Mouse (Mus musculus): ENCODE measurements at regions not wholly inside any gene's neighbourhood (a gene's known extent, or its start where the extent isn't known, plus 50 kb on each side); places are given as distances from the start of the nearest gene placed in this dataset.

DNA sequence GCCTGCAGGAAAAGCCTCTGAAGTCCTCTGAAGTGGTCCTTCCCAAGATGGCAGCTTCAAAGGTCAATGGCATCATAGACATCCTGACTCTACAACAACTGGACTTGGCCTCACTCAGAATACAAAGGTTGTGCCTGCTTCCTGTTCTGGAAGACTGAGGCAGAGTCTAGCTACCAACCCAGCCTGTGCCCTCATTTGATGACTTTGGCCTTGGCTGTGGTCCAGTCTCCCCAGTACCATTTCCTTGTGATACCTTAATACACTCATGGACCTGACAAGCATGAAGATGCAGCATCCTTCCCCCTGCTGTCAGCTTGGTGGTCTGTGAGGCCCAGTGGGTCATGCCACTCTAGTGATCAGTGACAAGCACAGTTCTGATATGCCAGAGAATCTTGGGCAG lies 130.6 kb downstream of the Gm4791 start:
- DNase-seq (ENCODE audit: low spot score in 2 of 2) = no peak

DNA sequence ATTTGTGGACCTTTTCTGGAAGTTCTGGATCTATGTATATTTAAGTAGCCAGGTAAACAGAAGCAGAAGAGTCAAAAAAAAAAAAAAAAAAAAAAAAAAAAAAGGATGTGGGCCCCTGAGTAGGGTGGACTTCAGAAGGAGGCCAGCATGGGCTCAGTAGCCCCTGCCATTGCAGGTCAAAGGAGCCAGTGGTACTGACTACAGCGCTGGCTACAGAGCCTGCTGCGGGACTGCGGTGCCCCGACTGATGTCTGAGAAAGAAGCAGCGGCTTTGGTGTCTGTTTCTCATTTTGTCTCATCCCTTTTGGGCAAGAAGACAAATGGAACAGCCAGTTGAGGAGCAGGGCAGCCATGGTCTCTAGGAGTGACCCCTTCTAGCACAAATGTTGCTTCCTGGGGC lies 134.9 kb downstream of the Gm4791 start:
- DNase-seq (ENCODE audit: low spot score in 2 of 2) = no peak

DNA sequence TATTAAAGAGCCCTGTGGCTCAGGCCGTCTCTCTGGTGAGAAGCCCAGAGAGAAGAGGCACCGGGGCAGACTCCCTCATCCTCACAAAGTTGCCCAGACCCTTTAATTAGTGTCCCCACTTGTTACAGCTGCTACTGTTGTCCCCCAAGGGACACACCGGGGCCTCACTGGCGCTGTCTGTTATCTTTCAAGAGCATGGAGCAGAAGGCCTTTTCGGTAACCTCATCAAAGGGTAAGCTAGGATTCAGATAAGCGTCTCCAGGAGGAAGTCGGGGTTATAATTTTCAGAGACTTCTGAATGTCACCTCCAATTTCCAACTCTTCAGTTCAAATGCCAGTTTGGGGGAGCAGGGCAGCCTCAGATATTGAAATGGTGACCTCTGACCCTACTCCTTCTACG lies 135.3 kb downstream of the Gm4791 start:
- DNase-seq (ENCODE audit: low spot score in 2 of 2) = no peak

DNA sequence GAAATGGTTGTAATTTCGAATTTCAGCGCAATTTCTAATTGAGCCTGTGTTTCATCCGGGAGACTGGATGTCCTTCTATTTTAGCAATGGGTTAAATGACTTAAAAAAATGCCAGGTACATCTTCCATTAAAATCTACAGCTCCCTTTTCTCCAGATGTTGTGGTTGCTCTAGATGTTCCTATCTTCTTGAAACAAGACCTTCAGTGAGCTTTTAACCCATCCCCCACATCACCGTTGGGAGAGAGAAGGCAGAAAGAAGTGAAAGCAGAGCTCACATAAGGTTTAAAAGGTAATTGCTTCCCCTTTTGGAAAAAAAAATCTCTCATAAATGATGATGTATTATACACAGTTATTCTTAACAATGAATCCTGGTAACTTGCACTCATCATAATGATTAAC lies 135.9 kb downstream of the Gm4791 start:
- DNase-seq (ENCODE audit: low spot score in 2 of 2) = no peak

DNA sequence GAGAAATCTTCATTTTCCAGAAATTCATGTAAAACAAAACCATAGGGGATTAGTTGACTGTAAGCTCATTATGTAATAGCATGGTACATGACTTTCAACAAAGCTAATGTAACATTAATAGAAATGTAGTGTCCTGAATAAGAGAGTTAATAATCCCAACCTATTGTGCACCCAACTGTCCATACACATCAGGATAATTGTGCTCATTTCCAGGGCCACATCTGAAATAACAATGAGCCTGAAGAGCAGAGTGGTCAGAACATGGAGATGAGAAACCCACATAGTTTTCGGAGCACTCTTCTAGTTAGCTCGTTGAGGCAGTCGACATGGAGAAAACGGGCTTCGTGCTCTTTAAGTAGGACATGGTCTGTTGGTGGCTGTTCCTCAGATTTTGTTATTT lies 138.1 kb downstream of the Gm4791 start:
- DNase-seq (ENCODE audit: low spot score in 2 of 2) = no peak

DNA sequence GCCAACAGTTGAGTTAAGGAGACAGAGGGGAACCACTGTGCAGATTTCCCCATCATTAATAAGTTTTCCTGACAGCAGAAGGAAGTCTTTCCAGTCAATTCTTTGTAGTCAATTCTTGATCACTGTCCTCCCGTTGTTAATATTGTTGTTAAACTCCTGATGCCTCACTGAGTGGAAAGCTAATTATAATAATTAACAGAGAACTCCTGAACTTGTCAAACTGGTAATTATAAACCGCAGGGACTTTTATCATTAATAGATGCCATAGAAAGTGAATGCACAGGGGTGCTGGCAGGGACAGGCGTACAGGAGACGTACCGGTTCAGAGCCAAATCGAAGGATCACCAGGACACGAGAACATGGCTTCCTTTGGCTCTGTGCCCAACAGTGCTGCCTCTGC lies 154.9 kb downstream of the Gm4791 start:
- DNase-seq (ENCODE audit: low spot score in 2 of 2) = no peak

DNA sequence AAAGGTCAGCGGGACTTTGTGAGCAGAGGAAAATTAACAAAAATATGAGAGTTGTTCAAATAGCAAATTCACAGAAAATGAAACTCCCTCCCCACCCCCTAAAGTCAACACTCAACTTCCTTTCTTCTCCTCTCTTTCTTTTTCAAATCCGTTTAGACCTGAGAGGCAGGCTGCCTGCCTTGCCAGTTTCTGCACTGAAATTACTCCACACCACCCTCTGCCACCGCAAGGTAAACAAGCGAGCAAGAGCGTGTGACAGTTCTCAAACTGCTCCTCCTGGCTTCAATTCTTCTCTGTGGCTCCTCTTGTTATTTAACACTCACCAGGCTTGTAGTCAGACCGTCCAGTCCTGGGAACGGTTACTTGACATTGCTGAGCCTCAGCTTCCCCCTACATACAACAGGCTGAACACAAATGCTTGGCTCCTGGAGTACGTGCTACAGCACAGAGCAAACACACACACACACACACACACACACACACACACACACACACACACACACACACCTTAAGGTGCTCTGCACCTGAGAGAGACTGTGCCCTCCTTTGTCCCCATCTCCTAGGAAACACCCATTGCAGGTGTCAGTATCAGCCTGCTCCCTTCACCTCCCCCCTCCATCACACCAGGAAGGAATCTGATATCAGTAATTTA lies 167.1 kb downstream of the Gm4791 start:
- no peak for DNase-seq (ENCODE audit: low spot score in 2 of 2)

DNA sequence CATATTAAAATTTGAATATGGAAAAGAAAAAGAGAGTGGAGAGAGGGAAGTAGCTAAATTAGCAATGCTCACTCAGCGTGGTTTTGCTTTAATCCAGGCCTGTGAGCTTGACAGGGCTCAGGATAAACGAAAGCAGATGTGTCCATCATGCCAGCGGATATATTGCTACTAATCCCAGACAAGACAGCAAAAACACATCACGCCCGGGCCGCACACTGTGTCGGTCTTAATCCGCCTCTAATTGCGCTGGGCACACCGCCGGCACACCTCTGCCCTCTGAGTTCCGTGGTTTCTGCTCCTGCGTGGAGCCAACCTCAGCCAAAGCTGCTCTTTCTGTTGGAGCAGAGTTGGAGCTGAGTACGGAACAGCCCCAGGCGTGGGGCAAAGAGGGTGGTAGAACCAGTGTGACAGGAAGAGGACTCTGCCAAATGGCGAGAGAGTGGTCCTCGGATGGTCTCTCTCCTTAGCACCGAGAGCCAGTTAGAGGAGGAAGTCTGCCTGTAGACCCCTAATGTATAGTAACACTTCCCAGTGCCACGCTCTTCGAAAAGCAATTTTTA lies 169.2 kb downstream of the Gm4791 start:
- no peak for DNase-seq (ENCODE audit: low spot score in 2 of 2)

DNA sequence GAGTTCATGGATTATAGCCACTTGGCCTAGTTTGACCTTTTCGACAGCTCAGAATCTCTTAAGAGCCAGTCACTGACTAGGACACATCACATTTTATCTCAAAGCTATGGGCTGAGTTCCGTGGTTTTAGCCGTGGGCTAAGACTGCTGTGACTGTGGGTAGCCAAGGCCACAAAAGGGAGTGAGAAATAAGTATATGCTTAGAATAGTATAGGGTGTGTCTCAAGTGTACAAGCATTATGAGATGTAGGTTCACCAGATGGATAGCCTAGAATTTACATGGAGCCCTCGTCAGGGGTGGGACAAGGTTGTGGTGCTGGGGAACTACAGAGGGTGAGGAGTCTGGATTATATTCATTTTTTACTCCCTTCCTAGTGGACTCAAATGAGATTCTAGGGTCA lies 177.5 kb downstream of the Gm4791 start:
- no peak for DNase-seq (ENCODE audit: low spot score in 2 of 2)

DNA sequence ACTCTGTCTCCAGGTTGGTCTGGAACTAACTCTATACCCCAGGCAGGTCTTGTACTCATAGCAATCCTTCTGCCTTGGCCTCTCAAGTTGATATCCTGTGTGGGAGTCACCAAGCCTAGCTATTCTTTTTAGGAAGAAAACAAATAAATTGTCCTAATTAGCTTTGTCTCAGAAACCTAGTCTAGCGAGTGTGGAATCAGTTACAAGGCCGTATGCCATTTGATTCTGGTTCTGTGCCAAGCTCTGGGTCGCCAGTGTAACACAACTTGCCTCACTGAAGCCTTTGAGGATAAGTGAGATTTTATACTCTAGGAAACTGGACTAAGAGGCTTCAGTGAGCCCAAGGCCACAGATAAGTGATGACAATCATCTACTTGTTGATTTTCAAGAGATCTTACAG lies 219.6 kb downstream of the Gm4791 start:
- no peak for DNase-seq (ENCODE audit: low spot score in 2 of 2)

DNA sequence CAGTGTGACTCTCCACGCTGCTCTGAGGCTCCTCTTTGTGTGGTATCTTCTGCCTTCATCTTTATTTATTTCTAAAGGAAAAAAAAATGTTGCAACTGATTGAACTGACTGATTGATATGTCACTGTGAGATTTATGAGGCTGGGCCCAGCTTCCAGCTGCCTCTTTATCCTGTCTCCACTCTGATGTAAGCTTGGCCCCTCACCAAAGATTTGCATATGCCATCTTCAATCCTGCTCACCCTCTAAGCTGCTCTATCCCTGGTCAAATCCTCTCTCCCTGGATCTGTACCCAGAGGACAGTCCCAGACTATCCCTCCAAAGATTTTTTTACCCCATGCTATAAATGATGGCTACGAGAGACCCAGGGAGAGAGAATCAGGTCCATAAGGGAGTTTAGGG lies 225.0 kb downstream of the Gm4791 start:
- no peak for DNase-seq (ENCODE audit: low spot score in 2 of 2)

DNA sequence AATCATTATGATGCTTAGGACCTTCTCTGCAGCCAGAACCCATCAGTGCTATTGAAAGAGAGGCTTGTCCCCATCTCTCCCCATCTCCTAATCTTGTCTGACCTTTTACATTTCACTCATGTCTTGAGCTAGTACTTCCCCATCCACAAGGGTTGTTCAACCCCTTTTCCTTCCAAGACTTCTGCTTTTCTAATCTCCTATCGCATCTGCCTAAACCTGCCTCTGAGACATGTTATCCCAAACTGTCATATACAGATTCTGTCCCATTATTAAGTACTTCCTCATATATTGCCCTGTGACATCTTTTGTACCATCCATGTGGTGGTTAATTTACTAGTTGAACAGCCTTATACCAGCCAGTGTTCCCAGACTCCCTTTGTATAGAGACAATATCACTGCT lies 225.7 kb downstream of the Gm4791 start:
- DNase-seq (ENCODE audit: low spot score in 2 of 2) = no peak

DNA sequence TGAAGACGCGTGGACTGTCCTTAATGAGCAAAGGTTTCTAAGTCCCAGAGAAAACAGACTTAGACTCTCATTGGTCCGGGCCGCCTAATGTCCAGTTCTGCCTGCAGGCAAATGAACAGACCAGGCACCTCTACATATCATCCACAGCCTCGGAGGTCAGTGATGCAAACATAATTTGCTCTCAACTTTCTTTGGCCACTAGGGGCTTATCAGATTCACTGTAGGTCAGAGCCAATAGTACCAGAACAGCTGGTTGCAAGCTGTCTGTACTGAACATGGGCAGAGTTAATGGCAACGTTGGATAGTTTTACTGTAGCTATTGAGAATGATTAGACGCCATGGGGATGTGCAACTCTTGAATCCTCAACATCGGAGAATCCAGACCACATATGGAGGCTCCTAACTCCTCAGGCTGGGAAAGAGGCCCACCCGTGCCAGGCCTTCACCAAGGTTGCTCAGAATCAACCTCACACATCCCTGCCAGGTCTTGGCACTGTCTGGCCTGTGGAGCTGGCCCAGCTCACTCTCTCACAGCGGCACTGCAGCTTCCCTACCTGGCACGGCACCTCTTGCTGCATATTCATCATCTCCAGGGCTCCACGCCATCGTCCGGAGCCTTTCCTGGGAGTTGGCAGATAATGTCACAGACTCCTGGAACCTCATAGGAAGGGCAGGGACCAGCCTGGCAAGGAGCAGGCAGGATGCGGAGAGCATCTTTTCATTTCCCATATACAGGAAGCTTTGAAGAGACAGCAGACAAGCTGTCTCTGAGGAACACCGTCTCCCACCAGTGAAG lies 228.1 kb downstream of the Gm4791 start:
- no peak for DNase-seq (ENCODE audit: low spot score in 2 of 2)

DNA sequence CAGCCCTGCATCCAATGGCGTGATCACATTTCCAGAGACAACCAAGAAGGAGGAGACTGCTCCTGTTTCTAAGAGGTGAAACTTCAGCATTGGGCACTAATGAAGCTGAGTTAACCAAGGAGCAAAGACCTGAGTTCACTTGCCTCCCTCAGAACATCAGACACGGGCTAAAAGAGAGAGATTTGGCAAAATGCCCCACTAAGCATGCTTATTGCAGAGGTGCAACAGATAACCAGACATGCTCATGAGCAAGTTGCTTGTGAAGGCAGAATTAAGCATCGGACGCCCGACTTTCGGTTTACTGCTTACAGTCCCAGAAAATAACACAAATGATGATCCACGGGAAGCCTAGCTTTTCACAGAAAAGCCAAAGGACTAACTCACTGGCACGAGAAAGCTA lies 228.8 kb downstream of the Gm4791 start:
- DNase-seq (ENCODE audit: low spot score in 2 of 2) = no peak

DNA sequence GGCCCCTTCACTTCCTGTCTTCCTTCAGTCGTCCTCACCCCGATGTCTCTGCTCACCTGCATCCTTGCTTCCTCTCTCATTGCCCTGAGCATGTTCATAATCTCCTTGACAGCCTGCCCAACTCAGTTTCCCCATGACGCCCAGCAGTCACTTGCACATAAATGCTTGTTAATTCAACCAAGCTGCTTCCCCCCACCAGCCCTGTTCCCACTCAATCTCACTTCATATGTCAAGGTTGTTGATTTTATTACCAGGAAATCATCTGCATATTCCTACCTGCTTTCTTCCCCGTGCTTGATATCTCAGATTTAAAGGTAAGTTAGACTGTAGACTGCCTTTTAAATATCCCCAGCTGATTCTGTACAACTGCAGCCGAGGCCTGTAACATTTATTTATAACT lies 230.2 kb downstream of the Gm4791 start:
- DNase-seq (ENCODE audit: low spot score in 2 of 2) = no peak

DNA sequence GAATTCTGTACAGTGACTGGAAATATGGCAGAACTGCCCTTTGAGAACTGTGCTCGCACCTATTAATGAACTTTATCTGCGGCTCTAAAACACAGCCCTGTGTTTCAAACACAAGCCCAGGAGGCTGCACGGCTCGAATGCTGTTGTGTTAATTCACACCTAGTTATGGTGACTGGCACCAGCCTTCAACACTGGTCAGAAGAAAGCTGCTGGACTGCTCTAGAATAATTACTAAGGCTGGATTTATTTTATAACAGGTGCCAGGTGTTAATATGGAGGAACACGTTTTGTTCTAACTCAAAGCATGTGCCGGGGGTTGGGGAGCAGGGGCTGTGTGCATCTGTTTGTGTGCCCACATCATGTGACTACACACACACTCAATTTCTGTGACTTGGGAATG lies 230.8 kb downstream of the Gm4791 start:
- DNase-seq (ENCODE audit: low spot score in 2 of 2) = no peak

DNA sequence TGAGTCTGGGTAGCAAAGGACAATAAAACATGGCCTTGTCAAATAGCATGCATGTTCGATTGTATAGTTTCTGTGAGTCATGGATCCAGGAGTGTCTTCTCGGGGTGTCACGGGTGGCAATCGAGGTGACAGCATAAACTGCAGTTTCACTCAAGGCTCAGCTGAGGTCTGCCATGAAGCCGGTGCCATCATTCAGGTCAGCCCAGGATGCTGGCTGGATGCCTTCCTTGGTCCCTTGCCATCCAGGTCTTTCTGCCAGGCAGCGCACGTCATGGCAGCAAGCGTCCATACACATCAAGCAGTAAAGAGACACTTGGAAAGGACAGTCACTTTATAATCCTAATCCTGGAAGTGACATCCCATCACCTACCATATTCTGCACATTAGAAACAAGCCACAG lies 242.4 kb downstream of the Gm4791 start:
- no peak for DNase-seq (ENCODE audit: low spot score in 2 of 2)

DNA sequence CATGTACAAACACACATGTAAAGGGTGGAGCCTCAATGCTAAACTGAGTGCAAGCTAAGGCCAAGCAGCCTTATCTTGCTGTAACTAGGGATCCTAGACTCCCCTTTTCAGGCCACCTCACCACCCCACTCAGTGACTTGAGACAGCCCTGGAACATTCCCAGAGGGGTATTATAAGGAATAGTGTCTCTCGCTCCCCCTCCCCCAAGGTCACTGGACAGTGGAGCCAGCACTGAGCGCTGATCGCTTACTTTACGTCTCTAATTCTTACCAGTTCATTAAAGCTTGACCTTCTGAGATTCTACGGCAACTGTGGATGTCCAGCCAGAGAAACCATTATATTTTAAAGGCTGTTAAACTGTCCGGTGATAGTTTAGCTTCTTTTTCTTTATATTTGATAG lies 243.5 kb downstream of the Gm4791 start:
- DNase-seq (ENCODE audit: low spot score in 2 of 2) = no peak

DNA sequence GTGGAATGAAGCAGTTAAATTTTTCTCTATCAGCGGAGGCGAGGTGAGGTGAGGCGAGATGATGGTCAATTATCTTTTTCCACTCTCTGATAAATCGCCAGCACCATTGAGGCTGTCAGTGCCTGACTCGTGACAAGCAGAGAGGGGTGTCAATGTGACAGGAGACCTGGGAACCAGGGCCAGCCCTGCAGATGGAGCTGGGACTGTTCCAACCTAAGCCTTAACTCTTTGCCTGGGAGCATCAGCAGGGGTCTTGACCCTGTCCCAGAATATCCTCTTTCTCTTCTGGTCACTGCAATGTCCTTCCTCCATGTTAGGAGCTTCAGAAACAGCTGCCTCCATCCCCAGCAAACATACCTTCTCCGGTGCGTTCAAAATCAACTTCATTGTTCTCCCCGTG lies 244.0 kb downstream of the Gm4791 start:
- no peak for DNase-seq (ENCODE audit: low spot score in 2 of 2)

DNA sequence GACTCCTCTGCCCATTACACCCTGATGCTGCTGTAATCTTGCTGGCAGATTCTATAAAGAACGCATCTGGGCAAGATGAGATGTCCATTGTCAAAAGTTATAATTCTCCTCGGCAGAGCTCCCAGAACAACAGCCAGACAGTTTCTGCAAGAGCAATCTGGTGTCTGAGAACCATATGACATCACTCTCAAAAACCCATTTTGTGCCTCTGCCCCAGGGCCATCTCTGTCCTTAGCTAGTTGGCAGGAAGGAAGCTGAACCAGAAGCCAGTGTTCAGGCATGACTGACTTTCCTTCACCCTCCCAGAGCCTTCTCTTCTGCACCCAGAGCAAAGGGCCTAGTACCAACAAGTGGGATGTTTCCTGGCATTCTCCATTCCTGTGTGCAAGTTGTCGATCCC lies 250.5 kb downstream of the Gm4791 start:
- DNase-seq (ENCODE audit: low spot score in 2 of 2) = no peak

DNA sequence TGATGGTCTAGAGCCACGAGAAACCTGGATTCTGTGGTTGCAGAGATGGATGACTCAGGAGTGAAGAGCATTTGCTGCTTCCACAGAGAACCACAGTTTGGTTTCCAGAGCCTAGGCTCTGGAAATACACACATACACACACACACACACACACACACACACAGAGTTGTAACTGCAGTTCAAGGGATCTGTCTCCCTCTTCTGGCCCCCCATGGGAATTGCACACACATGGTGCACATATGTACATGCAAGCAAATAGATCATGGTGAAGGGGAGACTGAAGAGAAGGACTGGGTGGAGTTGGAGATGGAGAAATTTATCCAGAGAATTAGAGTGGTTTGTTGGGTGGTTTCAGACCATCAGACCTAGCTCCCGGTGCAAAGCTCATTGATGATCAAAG lies 252.6 kb downstream of the Gm4791 start:
- DNase-seq (ENCODE audit: low spot score in 2 of 2) = no peak

DNA sequence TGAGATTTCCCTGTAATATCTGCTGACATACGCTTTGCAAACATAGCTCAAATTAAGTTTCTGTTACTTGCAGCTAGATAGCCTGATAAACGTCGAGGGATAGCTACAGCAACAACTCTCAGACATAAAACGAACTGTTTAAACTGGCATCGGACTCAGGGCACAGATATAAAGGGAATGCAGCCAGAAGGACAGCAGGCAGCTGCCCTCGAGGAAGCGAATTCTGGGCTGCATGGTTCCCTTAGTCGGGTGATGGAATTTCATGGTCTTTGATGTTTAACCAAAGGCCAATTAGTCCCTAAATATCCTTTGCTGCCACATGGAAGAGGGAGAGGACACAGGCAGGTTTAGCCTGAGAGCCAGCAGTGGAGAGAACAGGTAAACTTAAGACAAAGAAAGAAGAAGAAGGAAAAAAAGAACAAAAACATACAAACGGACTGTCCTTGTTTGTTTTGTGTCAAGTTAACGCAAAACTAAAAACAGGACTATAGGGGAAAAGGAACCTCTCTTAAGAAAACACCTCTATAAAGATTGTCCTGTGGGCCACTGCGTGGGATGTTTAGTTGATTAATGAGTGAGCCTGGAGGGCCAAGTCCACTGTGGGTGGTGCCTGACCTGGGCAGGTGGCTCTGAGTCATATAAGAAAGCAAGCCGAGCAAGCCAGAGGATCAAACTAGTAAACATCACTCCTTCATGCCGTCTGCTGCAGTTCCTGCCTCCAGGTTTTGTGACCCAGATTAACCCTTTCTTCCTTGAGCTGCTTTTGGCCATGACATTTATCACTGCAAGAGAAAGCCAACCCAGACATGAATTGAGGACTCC lies 255.5 kb downstream of the Gm4791 start:
- DNase-seq (ENCODE audit: low spot score in 2 of 2) = no peak

Data from urinary bladder, postnatal 4 days (tissue).